Mouse (Mus musculus): ENCODE measurements around the gene Wscd2.

- TF ChIP-seq CTCF (IDR thresholded peaks at IDR 0.05; ENCODE audit: borderline replicate concordance, extremely low read depth, insufficient read depth, insufficient read length) (no peak), POLR2A (IDR thresholded peaks at IDR 0.05; ENCODE audit: borderline replicate concordance, extremely low read depth, insufficient read depth, insufficient read length, poor library complexity, severe bottlenecking) (no peak)
Measured at GRCm38 (mm10) chr5:113480451-113480850, 9.7 kb upstream of the Wscd2 start.
